Mouse (Mus musculus) skeletal muscle tissue, adult 2 months (tissue): ENCODE measurements around the gene Nktr.

Source experiments
- DNase-seq: peaks from one replicate; pipeline ENCODE4 v3.0.0-alpha.2; 2012; ENCODE audit warnings: low read depth, low spot score

Nktr gene

GRCm38 (mm10) chr9:121707801-121708200, 11.2 kb upstream of the Nktr start:
- DNase-seq: no peak

- DNase-seq: no peak
These were observed 10.2 kb upstream of the Nktr start for GRCm38 (mm10) chr9:121708506-121709486.

- peak; percentile 100 for DNase-seq
These were observed 8.9 kb upstream of the Nktr start, which contains the start of gene Ss18l2 for GRCm38 (mm10) chr9:121709898-121710583. Gene Ss18l2, plus strand, starts transcription at chr9:121710329.

- no peak for DNase-seq
These were observed 8.4 kb upstream of the Nktr start for GRCm38 (mm10) chr9:121710584-121710975.

- no peak for DNase-seq
These were observed 1.9 kb upstream of the Nktr start for GRCm38 (mm10) chr9:121717048-121717447.

GRCm38 (mm10) chr9:121718070-121718705, 781 bp upstream of the Nktr start:
- DNase-seq: no peak

- DNase-seq: peak; percentile 59
These were observed 670 bp downstream of the Nktr start for GRCm38 (mm10) chr9:121719347-121720331.

- DNase-seq: no peak
These were observed 21.5 kb downstream of the Nktr start for GRCm38 (mm10) chr9:121740490-121740889.

- DNase-seq: no peak
These were observed 22.2 kb downstream of the Nktr start for GRCm38 (mm10) chr9:121741168-121741567.

- DNase-seq: no peak
These were observed 25.1 kb downstream of the Nktr start for GRCm38 (mm10) chr9:121744051-121744450.

GRCm38 (mm10) chr9:121752774-121753173, 33.8 kb downstream of the Nktr start:
- DNase-seq: no peak

GRCm38 (mm10) chr9:121754624-121755023, 35.7 kb downstream of the Nktr start:
- DNase-seq: no peak

- DNase-seq: no peak
These were observed 37.8 kb downstream of the Nktr start for GRCm38 (mm10) chr9:121756785-121757184.

GRCm38 (mm10) chr9:121757432-121757831, 38.5 kb downstream of the Nktr start:
- no peak for DNase-seq

GRCm38 (mm10) chr9:121757835-121758814, 39.2 kb downstream of the Nktr start:
- DNase-seq: no peak

- DNase-seq: no peak
These were observed 40.4 kb downstream of the Nktr start, which contains the start of gene Zfp651 for GRCm38 (mm10) chr9:121759091-121760081. Gene Zfp651, plus strand, starts transcription at chr9:121759330.

- DNase-seq: no peak
These were observed 41.5 kb downstream of the Nktr start for GRCm38 (mm10) chr9:121760271-121761090.
